Mouse (Mus musculus) cerebellum, adult 2 months (tissue): ENCODE measurements around the gene Mrps18a.

Source experiments
- CTCF ChIP-seq: fragments of 200-500 bp; IDR thresholded peaks from 2 replicates; pipeline ENCODE4 v1.5.1; 2011; ENCODE audit warnings: low read depth, mild to moderate bottlenecking, control low read depth, low read length, moderate library complexity, borderline replicate concordance; ENCODE audit not compliant: insufficient read depth
- POLR2A ChIP-seq: fragments of 200-500 bp; IDR thresholded peaks from 2 replicates; pipeline ENCODE4 v1.6.1; 2011; ENCODE audit warnings: low read length, control low read depth, borderline replicate concordance; ENCODE audit not compliant: insufficient read depth

DNA sequence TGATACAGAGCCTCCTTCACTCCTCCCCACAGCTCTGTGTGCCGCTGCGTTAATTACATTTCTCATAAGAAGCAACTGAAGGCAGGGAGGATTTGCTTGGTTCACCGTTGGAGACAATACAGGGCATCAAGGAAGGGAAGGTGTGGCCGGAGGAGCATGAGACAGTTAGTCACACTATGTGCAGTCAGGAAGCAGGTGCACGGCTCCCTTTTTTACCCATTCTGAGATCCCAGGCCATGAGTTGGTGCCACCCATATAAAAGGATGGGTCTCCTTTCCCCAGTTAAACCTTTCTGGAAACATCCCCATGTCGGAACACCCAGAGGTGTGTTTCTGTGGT, 46.8 kb upstream of the Mrps18a start:
- TF ChIP-seq CTCF = no peak
- no peak for TF ChIP-seq POLR2A
